ENCODE assay signal across 10 mouse cellular contexts in the genomic region with DNA sequence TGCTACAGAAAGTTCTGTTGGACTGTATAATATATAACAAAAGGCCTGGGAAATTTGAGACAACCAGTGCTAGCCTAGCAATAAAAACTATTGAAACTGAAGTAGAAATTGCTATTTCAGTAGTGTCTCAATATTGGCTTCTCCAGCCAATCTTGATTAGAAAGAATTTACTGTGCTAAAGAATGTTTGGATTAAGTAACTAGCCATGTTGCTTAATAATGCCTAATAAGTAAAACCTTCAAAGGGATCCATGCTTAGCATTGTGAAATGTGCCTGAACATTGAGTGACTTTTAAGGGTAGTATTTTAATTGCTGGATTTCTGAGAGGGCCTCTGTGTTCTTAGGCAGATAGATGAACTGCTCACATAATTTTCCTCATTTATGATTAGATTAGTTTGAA. TPM values are rescaled to one million over a fixed set of nuclear protein-coding genes. Genes with fewer than 3 reads are reported as not detected.
A peak's percentile ranks its signal among the peaks of the same experiment; 100 is the strongest.
DNase-seq lines count a peak whose midpoint lies in the region; ATAC-seq and TF ChIP-seq lines count a peak whose summit lies in the region.
"Had no signal": no experiment of that assay in that cellular context is flagged by ENCODE, and none has a peak within 500 bp of the region (broad histone marks: within the 10 kb centered on the region; RNA-seq: fewer than 3 reads in every experiment).

No protein-coding gene starts in this region.

- H3K9me3 ChIP-seq in kidney, embryonic 15.5 days (replicated peaks): no peaks in the 10 kb centered on the region
- H3K9me3 ChIP-seq in CH12.LX (replicated peaks; ENCODE audit: low read length): no peaks in the 10 kb centered on the region
- H3K9me3 ChIP-seq in embryonic facial prominence, embryonic 14.5 days (ENCODE audit: control insufficient read depth, low read length): no peaks in the 10 kb centered on the region
- no peaks in the 10 kb centered on the region for H3K9me3 ChIP-seq in intestine, postnatal 0 days (ENCODE audit: control insufficient read depth)

- no peak for ATAC-seq in kidney, embryonic 15.5 days (replicated peaks; ENCODE audit: low FRiP score)
- no peak for ATAC-seq in embryonic facial prominence, embryonic 14.5 days (ENCODE audit: low read depth)
- ATAC-seq in intestine, postnatal 0 days: no peak

- H3K4me3 ChIP-seq in kidney, embryonic 15.5 days (replicated peaks): peak overlapping the region; percentile 96; the same call in 1 of the 2 replicates
- H3K4me3 ChIP-seq in CH12.LX (replicated peaks in 1 of 3; ENCODE audit: low read depth in 2 of 3, low read length in 2 of 3, poor library complexity in 1 of 3): no peak overlapping the region
- H3K4me3 ChIP-seq in embryonic facial prominence, embryonic 14.5 days (ENCODE audit: low read depth, low read length): no peak overlapping the region
- no peak overlapping the region for H3K4me3 ChIP-seq in intestine, postnatal 0 days (ENCODE audit: low read depth, low read length)

- H3K27me3 ChIP-seq in kidney, embryonic 15.5 days: no peaks in the 10 kb centered on the region
- H3K27me3 ChIP-seq in CH12.LX (replicated peaks): no peaks in the 10 kb centered on the region
- no peaks in the 10 kb centered on the region for H3K27me3 ChIP-seq in embryonic facial prominence, embryonic 14.5 days (replicated peaks; ENCODE audit: control insufficient read depth, insufficient read depth, low read length)
- no peaks in the 10 kb centered on the region for H3K27me3 ChIP-seq in intestine, postnatal 0 days (replicated peaks; ENCODE audit: control insufficient read depth, insufficient read depth, low read length)

- TF ChIP-seq RAD21 in CH12.LX (IDR thresholded peaks at IDR 0.05; ENCODE audit: low read depth, low read length): no peak

- no peak for TF ChIP-seq EP300 in CH12.LX (IDR thresholded peaks at IDR 0.05; ENCODE audit: low read length)

- peaks cover 64% of the 10 kb centered on the region for H3K36me3 ChIP-seq in kidney, embryonic 15.5 days
- peaks cover 36 to 61% of the 10 kb centered on the region in 2 experiments for H3K36me3 ChIP-seq in CH12.LX (replicated peaks in 1 of 2; ENCODE audit: control insufficient read depth in 1 of 2, insufficient read depth in 1 of 2, low read length in 1 of 2)
- H3K36me3 ChIP-seq in embryonic facial prominence, embryonic 14.5 days (ENCODE audit: control insufficient read depth, insufficient read depth, low read length): peaks cover 70% of the 10 kb centered on the region
- H3K36me3 ChIP-seq in intestine, postnatal 0 days (ENCODE audit: control insufficient read depth, insufficient read depth): peaks cover 43% of the 10 kb centered on the region

- dilution Hi-C loops in CH12.LX (cut with MboI; ENCODE audit: extremely low pct_ligation_motif_present, extremely low pct_unique_long_range_greater_than_20kb, low sequenced_read_pairs): no loop called here

- H3K4me2 ChIP-seq in kidney, embryonic 15.5 days: peak overlapping the region; percentile 72; the same call in 1 of the 2 replicates
- peak overlapping the region; percentile 94; the same call in 1 of the 2 replicates for H3K4me2 ChIP-seq in CH12.LX (ENCODE audit: insufficient read depth, low read depth, poor library complexity, severe bottlenecking)
- 0 out of 2 replicates have a peak overlapping the region, but pooled peaks have one; percentile 87 for H3K4me2 ChIP-seq in embryonic facial prominence, embryonic 14.5 days (ENCODE audit: low read depth, low read length)
- peak overlapping the region; percentile 72; the same call in 1 of the 2 replicates for H3K4me2 ChIP-seq in intestine, postnatal 0 days (replicated peaks; ENCODE audit: low read depth)

- no peak for TF ChIP-seq CTCF in CH12.LX (conservative IDR thresholded peaks at IDR 0.05 in 1 of 2, IDR thresholded peaks at IDR 0.05 in 1 of 2; ENCODE audit: low read depth in 2 of 2, low read length in 2 of 2)
- TF ChIP-seq CTCF in intestine, postnatal 0 days (IDR thresholded peaks at IDR 0.05; ENCODE audit: low read depth): no peak

- in situ Hi-C loops in CH12.LX (cut with MboI; ENCODE audit: low pct_ligation_motif_present, low pct_unique_long_range_greater_than_20kb, low sequenced_read_pairs): no loop called here

- DNase-seq in kidney, postnatal 36 days: no peak
- no peak for DNase-seq in CH12.LX (ENCODE audit: extremely low read depth)
- no peak for DNase-seq in embryonic facial prominence, embryonic 14.5 days (ENCODE audit: low spot score)
- DNase-seq in ovary, postnatal 36 days (ENCODE audit: low spot score): no peak
- DNase-seq in frontal cortex, adult 2 months (ENCODE audit: extremely low spot score in 1 of 2, low spot score in 1 of 2): no peak
- DNase-seq in layer of hippocampus, postnatal 14 days (ENCODE audit: low spot score in 2 of 2): no peak
- DNase-seq: lung, postnatal 4 days; right cerebral cortex, postnatal 4 days had no signal

- H3K4me1 ChIP-seq in kidney, embryonic 15.5 days: peaks cover 44% of the 10 kb centered on the region
- peaks cover 5 to 46% of the 10 kb centered on the region in 2 experiments; a peak in 3 of 4 replicates for H3K4me1 ChIP-seq in CH12.LX (ENCODE audit: control insufficient read depth in 1 of 2, insufficient read depth in 2 of 2)
- H3K4me1 ChIP-seq in embryonic facial prominence, embryonic 14.5 days (ENCODE audit: control insufficient read depth, insufficient read depth, low read length): peaks cover 31% of the 10 kb centered on the region
- H3K4me1 ChIP-seq in intestine, postnatal 0 days (replicated peaks; ENCODE audit: control insufficient read depth, insufficient read depth, low read length): no peaks in the 10 kb centered on the region; the same call in 1 of the 2 replicates

- peaks cover 50% of the 10 kb centered on the region for H3K79me2 ChIP-seq in CH12.LX (replicated peaks; ENCODE audit: control insufficient read depth, extremely low read depth, insufficient read depth, poor library complexity, severe bottlenecking)

- H3K9ac ChIP-seq in kidney, embryonic 15.5 days: no peak overlapping the region
- H3K9ac ChIP-seq in CH12.LX (ENCODE audit: insufficient read depth, low read depth): peak overlapping the region; percentile 91; the same call in 1 of the 2 replicates
- no peak overlapping the region for H3K9ac ChIP-seq in embryonic facial prominence, embryonic 14.5 days (ENCODE audit: low read depth, low read length)
- H3K9ac ChIP-seq in intestine, postnatal 0 days (ENCODE audit: low read depth, low read length): no peak overlapping the region

- TF ChIP-seq POLR2A in CH12.LX (IDR thresholded peaks at IDR 0.05; ENCODE audit: low read depth, low read length): no peak

- H3K27ac ChIP-seq in kidney, embryonic 15.5 days: no peak overlapping the region
- H3K27ac ChIP-seq in CH12.LX (ENCODE audit: insufficient read depth, low read depth): no peak overlapping the region
- no peak overlapping the region for H3K27ac ChIP-seq in embryonic facial prominence, embryonic 14.5 days (replicated peaks; ENCODE audit: low read depth, low read length)
- H3K27ac ChIP-seq in intestine, postnatal 0 days (ENCODE audit: low read depth, low read length): no peak overlapping the region

TF ChIP-seq in CH12.LX, 34 proteins besides CTCF, POLR2A, EP300 and RAD21 (continues in another document):
- TF ChIP-seq POLR2AphosphoS2 (IDR thresholded peaks at IDR 0.05; ENCODE audit: low read depth, low read length) (no peak), JUND (conservative IDR thresholded peaks at IDR 0.05; ENCODE audit: low read depth, low read length) (no peak), USF1 (IDR thresholded peaks at IDR 0.05; ENCODE audit: low read depth, low read length) (no peak), KAT2A (IDR thresholded peaks at IDR 0.05; ENCODE audit: insufficient replicate concordance, low read length) (no peak), ZC3H11A (IDR thresholded peaks at IDR 0.05; ENCODE audit: low read depth, low read length) (no peak), SMC3 (IDR thresholded peaks at IDR 0.05; ENCODE audit: low read depth, low read length) (no peak), E2F4 (IDR thresholded peaks at IDR 0.05; ENCODE audit: insufficient replicate concordance, low read depth, low read length) (no peak), UBTF (IDR thresholded peaks at IDR 0.05; ENCODE audit: low read depth, low read length) (no peak), HCFC1 (IDR thresholded peaks at IDR 0.05; ENCODE audit: low read depth, low read length) (no peak), MAX (IDR thresholded peaks at IDR 0.05; ENCODE audit: low read length) (no peak), NELFE (IDR thresholded peaks at IDR 0.05; ENCODE audit: low read depth, low read length) (no peak), RCOR1 (conservative IDR thresholded peaks at IDR 0.05; ENCODE audit: low read depth, low read length) (no peak)

RNA-seq across cellular contexts. Expression of a gene that starts 3.6 kb away (rescaled TPM):
- 475 and 513 TPM in 2 replicates for polyA plus RNA-seq in kidney, embryonic 15.5 days (2015; fragmentation: Nextera tagmentation; extraction: Ambion mirVana)
- 67.9 and 127 TPM in 2 replicates for total RNA-seq in CH12.LX (2012; rRNA removed)
- total RNA-seq in CH12.LX (2014; rRNA removed): 117 and 170 TPM in 2 replicates
- 412 and 485 TPM in 2 replicates for polyA plus RNA-seq in CH12.LX (2012; ENCODE audit: insufficient read length, low read depth)
- 379 and 406 TPM in 2 replicates for polyA plus RNA-seq in embryonic facial prominence, embryonic 14.5 days (2014; fragmentation: Nextera tagmentation; extraction: Ambion mirVana)
- polyA plus RNA-seq in intestine, postnatal 0 days (2015; fragmentation: Nextera tagmentation; extraction: Ambion mirVana): 320 and 345 TPM in 2 replicates
- polyA plus RNA-seq in frontal cortex, adult 2 months (2012; rRNA removed): 116 and 127 TPM in 2 replicates
- 100 to 1,000 TPM; 326 to 370 TPM for total RNA-seq in layer of hippocampus, postnatal 14 days (2021)

RNA-seq across cellular contexts. Expression of a gene that starts 22.6 kb away (rescaled TPM):
- polyA plus RNA-seq in kidney, embryonic 15.5 days (2015; fragmentation: Nextera tagmentation; extraction: Ambion mirVana): 23.9 and 30.6 TPM in 2 replicates
- total RNA-seq in CH12.LX (2012; rRNA removed) (15.1 and 17.0 TPM in 2 replicates), CH12.LX (2014; rRNA removed) (15.8 and 16.6 TPM in 2 replicates)
- polyA plus RNA-seq in CH12.LX (2012; ENCODE audit: insufficient read length, low read depth): 20.2 and 22.0 TPM in 2 replicates
- 26.2 and 28.5 TPM in 2 replicates for polyA plus RNA-seq in embryonic facial prominence, embryonic 14.5 days (2014; fragmentation: Nextera tagmentation; extraction: Ambion mirVana)
- polyA plus RNA-seq in intestine, postnatal 0 days (2015; fragmentation: Nextera tagmentation; extraction: Ambion mirVana): 18.7 and 19.4 TPM in 2 replicates
- 26.8 and 27.1 TPM in 2 replicates for polyA plus RNA-seq in frontal cortex, adult 2 months (2012; rRNA removed)
- total RNA-seq in layer of hippocampus, postnatal 14 days (2021): 10 to 100 TPM; 23.6 to 26.7 TPM

RNA-seq across cellular contexts. Expression of a gene that starts 32.2 kb away (rescaled TPM):
- polyA plus RNA-seq in kidney, embryonic 15.5 days (2015; fragmentation: Nextera tagmentation; extraction: Ambion mirVana): 159 and 162 TPM in 2 replicates
- total RNA-seq in CH12.LX (2012; rRNA removed): 93.4 and 108 TPM in 2 replicates
- 182 and 183 TPM in 2 replicates for total RNA-seq in CH12.LX (2014; rRNA removed)
- polyA plus RNA-seq in CH12.LX (2012; ENCODE audit: insufficient read length, low read depth): 111 and 118 TPM in 2 replicates
- polyA plus RNA-seq in embryonic facial prominence, embryonic 14.5 days (2014; fragmentation: Nextera tagmentation; extraction: Ambion mirVana): 126 and 136 TPM in 2 replicates
- polyA plus RNA-seq in intestine, postnatal 0 days (2015; fragmentation: Nextera tagmentation; extraction: Ambion mirVana): 68.8 and 72.1 TPM in 2 replicates
- 49.0 and 54.8 TPM in 2 replicates for polyA plus RNA-seq in frontal cortex, adult 2 months (2012; rRNA removed)
- 10 to 100 TPM; 42.4 to 44.2 TPM for total RNA-seq in layer of hippocampus, postnatal 14 days (2021)
